Mouse (Mus musculus) thymus, postnatal 36 days (tissue): Measurements from ENCODE around the gene H2-Ke6.
A peak's percentile ranks its signal among the peaks of the same experiment; 100 is the strongest.
"Not testable (repeated sequence)": the region's sequence is repeated elsewhere in the genome, so short reads cannot be mapped to it uniquely, and the experiment has no call there.

Experiments used
- DNase-seq, 2 experiments: peaks; one replicate each; pipeline ENCODE4 v3.0.0; 2022; ENCODE audit warnings: mixed read lengths in 2 of 2

H2-Ke6 gene

GRCm38 (mm10) chr17:34029150-34029889 is 1.5 kb upstream of the H2-Ke6 start:
- no peak for DNase-seq

- DNase-seq: no peak
These were observed 765 bp upstream of the H2-Ke6 start for GRCm38 (mm10) chr17:34028501-34029149.

GRCm38 (mm10) chr17:34026917-34027655 is 774 bp downstream of the H2-Ke6 start:
- DNase-seq: peak; percentile 53 to 69

- no peak for DNase-seq
These were observed 1.6 kb downstream of the H2-Ke6 start for GRCm38 (mm10) chr17:34026221-34026620.

GRCm38 (mm10) chr17:34025756-34026151 is 2.1 kb downstream of the H2-Ke6 start:
- peak in 1 of 2 experiments; percentile 39 for DNase-seq

- DNase-seq: no peak
These were observed 2.8 kb downstream of the H2-Ke6 start for GRCm38 (mm10) chr17:34024861-34025755.

- peak; percentile 90 to 92 for DNase-seq
These were observed 3.5 kb downstream of the H2-Ke6 start, which contains the start of gene Ring1 for GRCm38 (mm10) chr17:34024317-34024821. TSS of gene Ring1 (minus strand) at chr17:34024680.

- DNase-seq: peak in 1 of 2 experiments; percentile 10
These were observed 4.2 kb downstream of the H2-Ke6 start for GRCm38 (mm10) chr17:34023678-34024077.

- DNase-seq: peak in 1 of 2 experiments; percentile 29
These were observed 4.9 kb downstream of the H2-Ke6 start for GRCm38 (mm10) chr17:34022987-34023386.

- DNase-seq: peak in 1 of 2 experiments; percentile 37
These were observed 5.5 kb downstream of the H2-Ke6 start for GRCm38 (mm10) chr17:34022414-34022783.

- DNase-seq: peak in 1 of 2 experiments; percentile 20
These were observed 6.1 kb downstream of the H2-Ke6 start for GRCm38 (mm10) chr17:34021539-34022413.

GRCm38 (mm10) chr17:34013436-34013835 is 14.4 kb downstream of the H2-Ke6 start:
- no peak for DNase-seq

GRCm38 (mm10) chr17:34010156-34010555 is 17.7 kb downstream of the H2-Ke6 start:
- no peak for DNase-seq

- no peak for DNase-seq
These were observed 21.3 kb downstream of the H2-Ke6 start for GRCm38 (mm10) chr17:34006570-34006969.

- peak; percentile 64 to 71 for DNase-seq
These were observed 24.4 kb downstream of the H2-Ke6 start for GRCm38 (mm10) chr17:34003426-34003825.

- DNase-seq: not testable (repeated sequence)
These were observed 27.1 kb downstream of the H2-Ke6 start for GRCm38 (mm10) chr17:34000796-34001195.

- DNase-seq: peak; percentile 81 to 84
These were observed 27.7 kb downstream of the H2-Ke6 start, which contains the start of gene H2-K1 for GRCm38 (mm10) chr17:34000150-34000537. TSS of gene H2-K1 (minus strand) at chr17:34000347.

- peak in 1 of 2 experiments; percentile 35 for DNase-seq
These were observed 28.3 kb downstream of the H2-Ke6 start for GRCm38 (mm10) chr17:33999341-34000149.

- DNase-seq: not testable (repeated sequence)
These were observed 29.2 kb downstream of the H2-Ke6 start for GRCm38 (mm10) chr17:33998697-33999096.

GRCm38 (mm10) chr17:33997025-33997424 is 30.8 kb downstream of the H2-Ke6 start:
- not testable (repeated sequence) for DNase-seq
